ENCODE assay signal across 8 mouse cellular contexts in genomic region chr17:24632167-24632812, GRCm38 (mm10). TPM values are rescaled to one million over a fixed set of nuclear protein-coding genes. Genes with fewer than 3 reads are reported as not detected.
DNase-seq lines count a peak whose midpoint lies in the region; ATAC-seq and TF ChIP-seq lines count a peak whose summit lies in the region.

Gene Tsc2 (minus strand): TSS chr17:24632630.
Gene Nthl1 (plus strand): TSS chr17:24632680.

- no peak for TF ChIP-seq CTCF in bone marrow macrophage, adult 2 months (IDR thresholded peaks at IDR 0.05; ENCODE audit: low read depth, low read length)
- TF ChIP-seq CTCF in spleen, adult 2 months (IDR thresholded peaks at IDR 0.05; ENCODE audit: extremely low read depth, insufficient read depth, insufficient read length, insufficient replicate concordance) = no peak

- TF ChIP-seq POLR2A in bone marrow macrophage, adult 2 months (IDR thresholded peaks at IDR 0.05; ENCODE audit: borderline replicate concordance, low read depth, low read length) = peak; percentile 66; the same call in 1 of the 2 replicates
- TF ChIP-seq POLR2A in spleen, adult 2 months (IDR thresholded peaks at IDR 0.05; ENCODE audit: low read depth, low read length) = peak; percentile 60

- H3K9me3 ChIP-seq in embryonic facial prominence, embryonic 15.5 days (replicated peaks) = no peaks in the 10 kb centered on the region
- no peaks in the 10 kb centered on the region for H3K9me3 ChIP-seq in limb, embryonic 13.5 days
- no peaks in the 10 kb centered on the region for H3K9me3 ChIP-seq in midbrain, embryonic 15.5 days

- peak within 1 kb of the TSS; percentile 31 for H3K27ac ChIP-seq in bone marrow macrophage, adult 2 months (ENCODE audit: insufficient read depth, low read depth, low read length)
- peak within 1 kb of the TSS; percentile 97 for H3K27ac ChIP-seq in embryonic facial prominence, embryonic 15.5 days (replicated peaks)
- peak within 1 kb of the TSS; percentile 90 for H3K27ac ChIP-seq in limb, embryonic 13.5 days
- H3K27ac ChIP-seq in midbrain, embryonic 15.5 days = peak within 1 kb of the TSS; percentile 67
- H3K27ac ChIP-seq in spleen, adult 2 months (ENCODE audit: insufficient read depth, low read length) = peak within 1 kb of the TSS; percentile 60

- H3K9ac ChIP-seq in embryonic facial prominence, embryonic 15.5 days = peak within 1 kb of the TSS; percentile 75
- H3K9ac ChIP-seq in limb, embryonic 13.5 days = peak within 1 kb of the TSS; percentile 84
- peak within 1 kb of the TSS; percentile 62 for H3K9ac ChIP-seq in midbrain, embryonic 15.5 days

- no peaks in the 10 kb centered on the region for H3K27me3 ChIP-seq in embryonic facial prominence, embryonic 15.5 days
- no peaks in the 10 kb centered on the region for H3K27me3 ChIP-seq in limb, embryonic 13.5 days
- H3K27me3 ChIP-seq in midbrain, embryonic 15.5 days (replicated peaks) = no peaks in the 10 kb centered on the region
- no peaks in the 10 kb centered on the region for H3K27me3 ChIP-seq in spleen, adult 2 months (ENCODE audit: control insufficient read depth, insufficient read depth, low read length)

- peak; percentile 82 to 83 for DNase-seq in B cell, adult 2 months
- DNase-seq in heart, adult 8-10 months (ENCODE audit: low spot score) = peak; percentile 83
- peak; percentile 67 to 80 for DNase-seq in kidney, adult 8-10 months
- peak; percentile 42 to 77 for DNase-seq in spleen, adult 2 months (ENCODE audit: low read depth in 1 of 2, low spot score in 2 of 2)

- peaks cover 13% of the 10 kb centered on the region for H3K4me1 ChIP-seq in bone marrow macrophage, adult 2 months (ENCODE audit: control insufficient read depth, insufficient read depth, low read length)
- peaks cover 26% of the 10 kb centered on the region for H3K4me1 ChIP-seq in embryonic facial prominence, embryonic 15.5 days
- H3K4me1 ChIP-seq in limb, embryonic 13.5 days = peaks cover 18% of the 10 kb centered on the region
- H3K4me1 ChIP-seq in midbrain, embryonic 15.5 days = peaks cover 14% of the 10 kb centered on the region
- H3K4me1 ChIP-seq in spleen, adult 2 months (ENCODE audit: control insufficient read depth, insufficient read depth, insufficient read length) = peaks cover 7% of the 10 kb centered on the region; the same call in 1 of the 2 replicates

- WGBS in embryonic facial prominence, embryonic 15.5 days = 1% methylated on average over 51 of the region's 51 CpGs
- WGBS in limb, embryonic 13.5 days = 2% methylated on average over 51 of the region's 51 CpGs
- 2% methylated on average over 51 of the region's 51 CpGs for WGBS in midbrain, embryonic 15.5 days
- 2% methylated on average over 51 of the region's 51 CpGs for WGBS in spleen, adult 2 months

- peak within 1 kb of the TSS; percentile 77 for H3K4me2 ChIP-seq in embryonic facial prominence, embryonic 15.5 days (replicated peaks)
- peak within 1 kb of the TSS; percentile 79 for H3K4me2 ChIP-seq in limb, embryonic 13.5 days (replicated peaks)
- H3K4me2 ChIP-seq in midbrain, embryonic 15.5 days = peak within 1 kb of the TSS; percentile 77

- ATAC-seq in embryonic facial prominence, embryonic 15.5 days (ENCODE audit: insufficient number of reproducible peaks, low FRiP score, low TSS enrichment, low read depth) = peak; percentile 87
- peak; percentile 92 for ATAC-seq in limb, embryonic 13.5 days (ENCODE audit: low FRiP score, low read depth)
- peak; percentile 91 for ATAC-seq in midbrain, embryonic 15.5 days (replicated peaks)

- peaks cover 36% of the 10 kb centered on the region for H3K36me3 ChIP-seq in embryonic facial prominence, embryonic 15.5 days
- H3K36me3 ChIP-seq in limb, embryonic 13.5 days = peaks cover 38% of the 10 kb centered on the region
- H3K36me3 ChIP-seq in midbrain, embryonic 15.5 days (replicated peaks) = peaks cover 22% of the 10 kb centered on the region
- peaks cover 8% of the 10 kb centered on the region; the same call in 1 of the 2 replicates for H3K36me3 ChIP-seq in spleen, adult 2 months (ENCODE audit: control insufficient read depth, insufficient read depth, low read length)

- peak within 1 kb of the TSS; percentile 84 for H3K4me3 ChIP-seq in bone marrow macrophage, adult 2 months (ENCODE audit: insufficient read depth, low read length)
- peak within 1 kb of the TSS; percentile 71 for H3K4me3 ChIP-seq in embryonic facial prominence, embryonic 15.5 days (replicated peaks)
- H3K4me3 ChIP-seq in limb, embryonic 13.5 days = peak within 1 kb of the TSS; percentile 71
- H3K4me3 ChIP-seq in midbrain, embryonic 15.5 days = peak within 1 kb of the TSS; percentile 65
- H3K4me3 ChIP-seq in spleen, adult 2 months (ENCODE audit: extremely low read depth, insufficient read depth, insufficient read length) = peak within 1 kb of the TSS; percentile 67

RNA-seq across cellular contexts. Expression of gene Tsc2, which starts in this region (rescaled TPM):
- 62.1 and 67.7 TPM in 2 replicates for polyA plus RNA-seq in bone marrow macrophage, adult 2 months (2012; ENCODE audit: insufficient read depth, insufficient read length, missing spikeins)
- polyA plus RNA-seq in embryonic facial prominence, embryonic 15.5 days (2015; fragmentation: Nextera tagmentation; extraction: Ambion mirVana) = 57.8 and 64.4 TPM in 2 replicates
- total RNA-seq in heart, adult 8-10 months (2022) = 100 to 1,000 TPM; 123 to 135 (median 133) TPM
- 65.5 and 72.2 TPM in 2 replicates for polyA plus RNA-seq in limb, embryonic 13.5 days (2015; fragmentation: Nextera tagmentation; extraction: Ambion mirVana)
- polyA plus RNA-seq in midbrain, embryonic 15.5 days (2015; fragmentation: Nextera tagmentation; extraction: Ambion mirVana) = 83.8 and 89.6 TPM in 2 replicates
- polyA plus RNA-seq in spleen, adult 2 months (2012; rRNA removed) = 86.1 and 90.2 TPM in 2 replicates

RNA-seq across cellular contexts. Expression of gene Nthl1, which starts in this region (rescaled TPM):
- 4.1 and 6.2 TPM in 2 replicates for polyA plus RNA-seq in bone marrow macrophage, adult 2 months (2012; ENCODE audit: insufficient read depth, insufficient read length, missing spikeins)
- 22.2 and 25.3 TPM in 2 replicates for polyA plus RNA-seq in embryonic facial prominence, embryonic 15.5 days (2015; fragmentation: Nextera tagmentation; extraction: Ambion mirVana)
- total RNA-seq in heart, adult 8-10 months (2022) = 1 to 10 TPM; 2.6 to 3.5 (median 2.8) TPM
- 23.7 and 25.0 TPM in 2 replicates for polyA plus RNA-seq in limb, embryonic 13.5 days (2015; fragmentation: Nextera tagmentation; extraction: Ambion mirVana)
- polyA plus RNA-seq in midbrain, embryonic 15.5 days (2015; fragmentation: Nextera tagmentation; extraction: Ambion mirVana) = 10.0 and 11.0 TPM in 2 replicates
- polyA plus RNA-seq in spleen, adult 2 months (2012; rRNA removed) = 7.1 and 8.1 TPM in 2 replicates

Comparison
In these comparisons a context has a peak if more than half of its experiments do, and no peak if none do; other contexts are left out.
1. Peak in every context shown above with its lines: DNase-seq, ATAC-seq, H3K4me3 ChIP-seq and H3K27ac ChIP-seq.
2. H3K27ac ChIP-seq: peak in every context shown above with its lines; median percentile 97 in embryonic facial prominence, embryonic 15.5 days; 90 in limb, embryonic 13.5 days; 67 in midbrain, embryonic 15.5 days; 60 in spleen, adult 2 months; 31 in bone marrow macrophage, adult 2 months.